In the genomic region with DNA sequence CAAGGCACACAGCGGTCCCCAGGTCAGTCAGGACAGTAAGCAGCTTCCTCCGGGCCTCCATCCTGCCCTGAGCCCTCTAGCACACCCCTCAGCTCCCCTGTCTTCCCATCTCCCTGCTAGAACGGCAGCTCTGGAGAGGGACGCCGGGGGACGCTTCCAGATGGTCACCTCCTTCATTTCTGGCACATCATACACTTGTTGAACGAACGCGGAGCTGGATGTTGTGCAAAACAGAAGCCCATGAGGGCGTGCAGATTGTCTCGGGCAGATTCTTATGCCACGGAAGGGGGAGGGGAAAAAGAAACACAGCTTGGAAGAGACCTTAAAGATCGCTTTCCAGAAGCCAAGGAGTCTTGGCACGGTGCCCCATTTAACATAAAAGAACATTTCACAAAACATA, we compare ENCODE assay signal across 10 mouse cellular contexts.
DNase-seq lines count a peak whose midpoint lies in the region; ATAC-seq and TF ChIP-seq lines count a peak whose summit lies in the region.
"Had no signal": no experiment of that assay in that cellular context is flagged by ENCODE, and none has a peak within 500 bp of the region (broad histone marks: within the 10 kb centered on the region; RNA-seq: fewer than 3 reads in every experiment).

No protein-coding gene starts in this region.

- no peak for TF ChIP-seq CTCF in hindbrain, postnatal 0 days (IDR thresholded peaks at IDR 0.05; ENCODE audit: low read depth)
- TF ChIP-seq CTCF in thymus, adult 2 months (IDR thresholded peaks at IDR 0.05; ENCODE audit: borderline replicate concordance, control insufficient read depth, extremely low read depth, insufficient read depth, low read length, poor library complexity), result no peak

- H3K27me3 ChIP-seq in heart, embryonic 14.5 days (ENCODE audit: control insufficient read depth, insufficient read depth, low read length), result no peaks in the 10 kb centered on the region
- H3K27me3 ChIP-seq in midbrain, embryonic 12.5 days, result no peaks in the 10 kb centered on the region; the same call in 1 of the 2 replicates
- H3K27me3 ChIP-seq in midbrain, embryonic 11.5 days (ENCODE audit: control insufficient read depth, insufficient read depth, low read length), result no peaks in the 10 kb centered on the region
- no peaks in the 10 kb centered on the region for H3K27me3 ChIP-seq in hindbrain, postnatal 0 days (ENCODE audit: insufficient read depth, low read length)
- no peaks in the 10 kb centered on the region for H3K27me3 ChIP-seq in stomach, embryonic 14.5 days (ENCODE audit: control insufficient read depth, insufficient read depth, low read length)
- no peaks in the 10 kb centered on the region for H3K27me3 ChIP-seq in liver, embryonic 12.5 days (replicated peaks)
- no peaks in the 10 kb centered on the region for H3K27me3 ChIP-seq in thymus, adult 2 months (ENCODE audit: control insufficient read depth, insufficient read depth, low read length)
- H3K27me3 ChIP-seq: CH12.LX had no signal

- H3K9ac ChIP-seq in heart, embryonic 14.5 days (ENCODE audit: low read length), result no peak overlapping the region
- no peak overlapping the region for H3K9ac ChIP-seq in midbrain, embryonic 12.5 days (replicated peaks)
- no peak overlapping the region for H3K9ac ChIP-seq in midbrain, embryonic 11.5 days (ENCODE audit: low read length)
- H3K9ac ChIP-seq in hindbrain, postnatal 0 days (replicated peaks; ENCODE audit: low read length), result no peak overlapping the region
- H3K9ac ChIP-seq in stomach, embryonic 14.5 days (replicated peaks; ENCODE audit: low read depth, low read length), result no peak overlapping the region
- no peak overlapping the region for H3K9ac ChIP-seq in liver, embryonic 12.5 days

- peaks cover 4% of the 10 kb centered on the region; the same call in 1 of the 2 replicates for H3K36me3 ChIP-seq in heart, embryonic 14.5 days (ENCODE audit: control insufficient read depth, insufficient read depth, low read length)
- 0 out of 2 replicates have a peak, but pooled peaks cover 3% of the 10 kb centered on the region for H3K36me3 ChIP-seq in midbrain, embryonic 12.5 days
- no peaks in the 10 kb centered on the region for H3K36me3 ChIP-seq in midbrain, embryonic 11.5 days (ENCODE audit: control insufficient read depth, insufficient read depth, low read length)
- no peaks in the 10 kb centered on the region for H3K36me3 ChIP-seq in hindbrain, postnatal 0 days (ENCODE audit: insufficient read depth, low read length)
- H3K36me3 ChIP-seq in stomach, embryonic 14.5 days (ENCODE audit: control insufficient read depth, insufficient read depth, low read length), result no peaks in the 10 kb centered on the region
- H3K36me3 ChIP-seq in liver, embryonic 12.5 days, result no peaks in the 10 kb centered on the region
- no peaks in the 10 kb centered on the region for H3K36me3 ChIP-seq in thymus, adult 2 months (ENCODE audit: control insufficient read depth, insufficient read depth, low read length)

- ATAC-seq in heart, embryonic 14.5 days (ENCODE audit: insufficient number of reproducible peaks, insufficient read depth, low FRiP score, low read depth), result no peak
- ATAC-seq in midbrain, embryonic 12.5 days (ENCODE audit: low FRiP score, low read depth), result 0 out of 2 replicates have a peak, but pooled peaks have one; percentile 5
- no peak for ATAC-seq in midbrain, embryonic 11.5 days (ENCODE audit: low FRiP score)
- ATAC-seq in hindbrain, postnatal 0 days, result peak; percentile 67
- no peak for ATAC-seq in stomach, embryonic 14.5 days (ENCODE audit: insufficient number of reproducible peaks, insufficient read depth, low FRiP score, low read depth)
- no peak for ATAC-seq in liver, embryonic 12.5 days

- no peak overlapping the region for H3K27ac ChIP-seq in heart, embryonic 14.5 days (replicated peaks in 1 of 2; ENCODE audit: control insufficient read depth in 1 of 2, insufficient read depth in 1 of 2, low read depth in 2 of 2, low read length in 2 of 2)
- no peak overlapping the region for H3K27ac ChIP-seq in midbrain, embryonic 12.5 days (replicated peaks)
- no peak overlapping the region for H3K27ac ChIP-seq in midbrain, embryonic 11.5 days (ENCODE audit: low read depth, low read length)
- H3K27ac ChIP-seq in hindbrain, postnatal 0 days, result peak overlapping the region; percentile 56; the same call in 1 of the 2 replicates
- H3K27ac ChIP-seq in stomach, embryonic 14.5 days (ENCODE audit: low read length), result 0 out of 2 replicates have a peak overlapping the region, but pooled peaks have one; percentile 44
- no peak overlapping the region for H3K27ac ChIP-seq in liver, embryonic 12.5 days
- H3K27ac ChIP-seq in thymus, adult 2 months (ENCODE audit: control insufficient read depth, insufficient read depth, low read length), result no peak overlapping the region
- H3K27ac ChIP-seq: left cerebral cortex, adult 2 months had no signal

- WGBS in heart, embryonic 14.5 days, result 67% methylated on average over 14 of the region's 14 CpGs
- WGBS in midbrain, embryonic 12.5 days, result 75% methylated on average over 14 of the region's 14 CpGs
- 83% methylated on average over 14 of the region's 14 CpGs for WGBS in midbrain, embryonic 11.5 days
- WGBS in hindbrain, postnatal 0 days, result 19% methylated on average over 14 of the region's 14 CpGs
- 52% methylated on average over 14 of the region's 14 CpGs for WGBS in stomach, embryonic 14.5 days
- WGBS in liver, embryonic 12.5 days (ENCODE audit: insufficient replicate concordance), result 78% methylated on average over 14 of the region's 14 CpGs
- 88% methylated on average over 14 of the region's 14 CpGs for WGBS in thymus, adult 2 months

- DNase-seq in heart, adult 9 months (ENCODE audit: low spot score in 2 of 2), result no peak
- no peak for DNase-seq in midbrain, embryonic 11.5 days (ENCODE audit: low spot score, missing footprints)
- peak; percentile 78 for DNase-seq in hindbrain, postnatal 0 days (ENCODE audit: low spot score)
- DNase-seq in thymus, adult 2 months, result no peak

- H3K4me2 ChIP-seq in heart, embryonic 14.5 days (ENCODE audit: low read length), result peak overlapping the region; percentile 27
- H3K4me2 ChIP-seq in midbrain, embryonic 12.5 days (replicated peaks), result no peak overlapping the region
- no peak overlapping the region for H3K4me2 ChIP-seq in midbrain, embryonic 11.5 days
- peak overlapping the region; percentile 44 for H3K4me2 ChIP-seq in hindbrain, postnatal 0 days (ENCODE audit: low read depth, low read length)
- H3K4me2 ChIP-seq in stomach, embryonic 14.5 days (replicated peaks; ENCODE audit: low read depth, low read length), result peak overlapping the region; percentile 23; the same call in 1 of the 2 replicates
- H3K4me2 ChIP-seq in liver, embryonic 12.5 days, result no peak overlapping the region

- no peak for TF ChIP-seq POLR2A in thymus, adult 2 months (IDR thresholded peaks at IDR 0.05; ENCODE audit: control insufficient read depth, extremely low read depth, insufficient read depth, low read length, poor library complexity)

- peaks cover 6% of the 10 kb centered on the region; the same call in 1 of the 2 replicates for H3K9me3 ChIP-seq in heart, embryonic 14.5 days (ENCODE audit: control insufficient read depth, low read length)
- H3K9me3 ChIP-seq in midbrain, embryonic 12.5 days, result no peaks in the 10 kb centered on the region
- no peaks in the 10 kb centered on the region for H3K9me3 ChIP-seq in midbrain, embryonic 11.5 days (ENCODE audit: control insufficient read depth, low read length)
- H3K9me3 ChIP-seq in hindbrain, postnatal 0 days (ENCODE audit: low read length), result no peaks in the 10 kb centered on the region
- H3K9me3 ChIP-seq in stomach, embryonic 14.5 days (ENCODE audit: control insufficient read depth, low read depth, low read length), result no peaks in the 10 kb centered on the region; the same call in 1 of the 2 replicates
- peaks cover 5% of the 10 kb centered on the region; the same call in 1 of the 2 replicates for H3K9me3 ChIP-seq in liver, embryonic 12.5 days (replicated peaks)

- no peak overlapping the region for H3K4me3 ChIP-seq in heart, embryonic 14.5 days (ENCODE audit: control insufficient read depth in 1 of 2, insufficient read depth in 1 of 2, low read depth in 1 of 2, low read length in 2 of 2)
- H3K4me3 ChIP-seq in midbrain, embryonic 12.5 days, result no peak overlapping the region
- no peak overlapping the region for H3K4me3 ChIP-seq in midbrain, embryonic 11.5 days (ENCODE audit: low read depth, low read length)
- 0 out of 2 replicates have a peak overlapping the region, but pooled peaks have one; percentile 3 for H3K4me3 ChIP-seq in hindbrain, postnatal 0 days (ENCODE audit: low read length)
- H3K4me3 ChIP-seq in stomach, embryonic 14.5 days (ENCODE audit: low read depth, low read length), result no peak overlapping the region
- H3K4me3 ChIP-seq in liver, embryonic 12.5 days, result no peak overlapping the region
- no peak overlapping the region for H3K4me3 ChIP-seq in thymus, adult 2 months (ENCODE audit: control insufficient read depth, insufficient read depth, low read length)
- H3K4me3 ChIP-seq: left cerebral cortex, adult 2 months had no signal

- peaks cover 2 to 3% of the 10 kb centered on the region in 2 experiments; a peak in 2 of 4 replicates for H3K4me1 ChIP-seq in heart, embryonic 14.5 days (ENCODE audit: control insufficient read depth in 2 of 2, insufficient read depth in 2 of 2, low read length in 2 of 2)
- H3K4me1 ChIP-seq in midbrain, embryonic 12.5 days, result peaks cover 16% of the 10 kb centered on the region
- no peaks in the 10 kb centered on the region for H3K4me1 ChIP-seq in midbrain, embryonic 11.5 days (ENCODE audit: control insufficient read depth, insufficient read depth, low read length)
- peaks cover 13% of the 10 kb centered on the region; the same call in 1 of the 2 replicates for H3K4me1 ChIP-seq in hindbrain, postnatal 0 days (ENCODE audit: insufficient read depth, low read length)
- H3K4me1 ChIP-seq in stomach, embryonic 14.5 days (ENCODE audit: control insufficient read depth, insufficient read depth, low read length), result peaks cover 9% of the 10 kb centered on the region
- no peaks in the 10 kb centered on the region for H3K4me1 ChIP-seq in liver, embryonic 12.5 days
- H3K4me1 ChIP-seq in thymus, adult 2 months (replicated peaks; ENCODE audit: control insufficient read depth, insufficient read depth, low read length), result no peaks in the 10 kb centered on the region

Comparison
In these comparisons a context has a peak if more than half of its experiments do, and no peak if none do; other contexts are left out.
1. ATAC-seq: peak in midbrain, embryonic 12.5 days (single experiment) and hindbrain, postnatal 0 days (single experiment); none in heart, embryonic 14.5 days (single experiment), midbrain, embryonic 11.5 days (single experiment), stomach, embryonic 14.5 days (single experiment) and liver, embryonic 12.5 days (single experiment).
2. H3K27ac ChIP-seq: peak in hindbrain, postnatal 0 days (single experiment) and stomach, embryonic 14.5 days (single experiment); none in heart, embryonic 14.5 days (0 of 2), midbrain, embryonic 12.5 days (single experiment), midbrain, embryonic 11.5 days (single experiment), liver, embryonic 12.5 days (single experiment) and thymus, adult 2 months (single experiment).
3. H3K4me2 ChIP-seq: peak in heart, embryonic 14.5 days (single experiment), hindbrain, postnatal 0 days (single experiment) and stomach, embryonic 14.5 days (single experiment); none in midbrain, embryonic 12.5 days (single experiment), midbrain, embryonic 11.5 days (single experiment) and liver, embryonic 12.5 days (single experiment).